8 mouse cellular contexts compared by ENCODE assay signal in genomic region chr2:144011080-144011551, GRCm38 (mm10). TPM values are rescaled to one million over a fixed set of nuclear protein-coding genes. Genes with fewer than 3 reads are reported as not detected.
DNase-seq lines count a peak whose midpoint lies in the region; ATAC-seq lines count a peak whose summit lies in the region.

TSS of gene Rrbp1 (minus strand) at chr2:144011263.

- intact Hi-C loops in gastrocnemius, postnatal 14 days (cut with DNase I; ENCODE audit: low total_unique reads) = loop anchor here (10.0 kb wide), 1 partner anchor 174 kb away; no protein-coding TSS in a partner anchor
- intact Hi-C loops in left cerebral cortex, postnatal 10 days (cut with DNase I) = no loop called here

- DNase-seq in adrenal gland, adult (ENCODE audit: inconsistent age in 2 of 2, low spot score in 1 of 2) = peak; percentile 99 to 100
- DNase-seq in embryo, embryonic 10.5 days (ENCODE audit: low spot score) = peak; percentile 98
- DNase-seq in gastrocnemius, postnatal 14 days = peak; percentile 99
- DNase-seq in left cerebral cortex, postnatal 10 days (ENCODE audit: extremely low spot score in 1 of 2, low spot score in 2 of 2) = peak; percentile 98 to 99
- DNase-seq in right cerebral cortex, postnatal 25 days = peak; percentile 99
- peak; percentile 99 to 100 for DNase-seq in urinary bladder, postnatal 4 days (ENCODE audit: low spot score in 2 of 2)

- ATAC-seq in inflammation-experienced regulatory T-cells, adult 6 months = peak; percentile 95
- peak; percentile 96 for ATAC-seq in megakaryocyte-erythroid progenitor cell, adult 5-6 weeks (replicated peaks; ENCODE audit: low FRiP score, low TSS enrichment, poor library complexity, severe bottlenecking)

RNA-seq across cellular contexts. Expression of gene Rrbp1, which starts in this region (rescaled TPM):
- 10 to 100 TPM; 73.6 to 99.8 TPM for total RNA-seq in gastrocnemius, postnatal 14 days (2021)
- 10 to 100 TPM; 28.4 to 43.0 (median 33.7) TPM for polyA plus RNA-seq in inflammation-experienced regulatory T-cells, adult 6 months (2017; shearing (Covaris generic))
- 10 to 100 TPM; 71.8 to 76.7 TPM for total RNA-seq in left cerebral cortex, postnatal 10 days (2021)
- 107 and 111 TPM in 2 replicates for total RNA-seq in megakaryocyte-erythroid progenitor cell, adult 5-6 weeks (2014; fragmentation: Nextera tagmentation)
- 91.8 and 92.1 TPM in 2 replicates for total RNA-seq in megakaryocyte-erythroid progenitor cell, adult 5-6 weeks (2017)

Comparison
In these comparisons a context has a peak if more than half of its experiments do, and no peak if none do; other contexts are left out.
1. Peak in every context shown above with its lines: DNase-seq and ATAC-seq.